Mouse (Mus musculus) myocyte (in vitro differentiated cells): ENCODE data around the gene Nfkbia. TPM values are rescaled to one million over a fixed set of nuclear protein-coding genes. Genes with fewer than 3 reads are reported as not detected.

Experiments
- H3K27me3 ChIP-seq: one replicate; pipeline ENCODE4 v1.6.1; 2011; ENCODE audit not compliant: control insufficient read depth, insufficient read depth, insufficient read length
- H3K36me3 ChIP-seq: one replicate; pipeline ENCODE4 v1.6.1; 2011; ENCODE audit not compliant: control insufficient read depth, insufficient read depth
- H3K4me2 ChIP-seq: one replicate; pipeline ENCODE4 v1.6.1; 2011; ENCODE audit warnings: low read depth, control low read depth
- H3K4me3 ChIP-seq: one replicate; pipeline ENCODE4 v1.5.1; 2011; ENCODE audit warnings: mild to moderate bottlenecking, control low read depth, moderate library complexity
- H3K79me2 ChIP-seq: one replicate; pipeline ENCODE4 v1.6.1; 2011; ENCODE audit not compliant: control insufficient read depth, insufficient read depth
- H3ac ChIP-seq: one replicate; pipeline ENCODE4 v1.6.1; 2011; ENCODE audit not compliant: control insufficient read depth, insufficient read length
- CEBPB ChIP-seq: IDR thresholded peaks from 2 replicates; pipeline ENCODE4 v1.6.1; 2011; ENCODE audit warnings: mild to moderate bottlenecking, moderate library complexity; ENCODE audit not compliant: poor library complexity, insufficient read depth, severe bottlenecking
- E2F4 ChIP-seq: IDR thresholded peaks from one replicate; pipeline ENCODE4 v1.6.1; 2011; ENCODE audit warnings: mild to moderate bottlenecking, control low read depth, moderate library complexity; ENCODE audit not compliant: insufficient read depth
- MAX ChIP-seq: IDR thresholded peaks from one replicate; pipeline ENCODE4 v1.6.1; 2011; ENCODE audit warnings: low read depth, mild to moderate bottlenecking, control low read depth
- MYOD1 ChIP-seq, 3 experiments: IDR thresholded peaks; one replicate each; pipeline ENCODE4 v1.6.1; 2011; ENCODE audit warnings: control low read depth in 2 of 3, low read depth in 2 of 3, mild to moderate bottlenecking in 2 of 3, moderate library complexity in 1 of 3; ENCODE audit not compliant: insufficient read length in 2 of 3, control insufficient read depth in 1 of 3
- MYOG ChIP-seq, 3 experiments: IDR thresholded peaks; one replicate each; pipeline ENCODE4 v1.6.1; 2011; ENCODE audit warnings: control low read depth in 2 of 3, low read depth in 2 of 3, mild to moderate bottlenecking in 2 of 3; ENCODE audit not compliant: insufficient read length in 2 of 3, control insufficient read depth in 1 of 3, insufficient read depth in 1 of 3
- POLR2A ChIP-seq: IDR thresholded peaks from one replicate; pipeline ENCODE4 v1.6.1; 2011; ENCODE audit warnings: low read depth, mild to moderate bottlenecking, control low read depth, moderate library complexity; ENCODE audit not compliant: insufficient read length
- POLR2AphosphoS2 ChIP-seq: IDR thresholded peaks from one replicate; pipeline ENCODE4 v1.6.1; 2011; ENCODE audit warnings: low read depth, control low read depth; ENCODE audit not compliant: insufficient read length
- REST ChIP-seq: IDR thresholded peaks from one replicate; pipeline ENCODE4 v1.6.1; 2011; ENCODE audit warnings: mild to moderate bottlenecking, control low read depth, moderate library complexity; ENCODE audit not compliant: insufficient read depth, insufficient read length
- SRF ChIP-seq: IDR thresholded peaks from one replicate; pipeline ENCODE4 v1.6.1; 2011; ENCODE audit warnings: low read depth; ENCODE audit not compliant: control insufficient read depth, insufficient read length
- TCF12 ChIP-seq: IDR thresholded peaks from one replicate; pipeline ENCODE4 v1.6.1; 2011; ENCODE audit warnings: mild to moderate bottlenecking, control low read depth; ENCODE audit not compliant: poor library complexity, insufficient read depth, severe bottlenecking
- TCF3 ChIP-seq: IDR thresholded peaks from one replicate; pipeline ENCODE4 v1.6.1; 2011; ENCODE audit warnings: low read depth, control low read depth; ENCODE audit not compliant: insufficient read length
- USF1 ChIP-seq: IDR thresholded peaks from one replicate; pipeline ENCODE4 v1.6.1; 2011; ENCODE audit warnings: low read depth, mild to moderate bottlenecking, control low read depth, moderate library complexity
- polyA plus RNA-seq: library from polyadenylated mRNA; unstranded; fragments of >200 nt; fragmentation: generic; extraction: Trizol; gene quantifications from one replicate; pipeline ENCODE4 v1.2.1, GENCODE M21; 2012; ENCODE audit warnings: missing spikeins

Nfkbia gene
- polyA plus RNA-seq, 1 experiment = 18.0 TPM

- H3K27me3 ChIP-seq = no peaks in the 10 kb centered on the region
- H3K36me3 ChIP-seq = no peaks in the 10 kb centered on the region
- no peak overlapping the region for H3K4me3 ChIP-seq
- H3ac ChIP-seq = no peak overlapping the region
- no peak for TF ChIP-seq USF1
- no peak for TF ChIP-seq REST
- TF ChIP-seq MAX = no peak
- H3K79me2 ChIP-seq = no peaks in the 10 kb centered on the region
- no peak overlapping the region for H3K4me2 ChIP-seq
Measured at GRCm38 (mm10) chr12:55456893-55457292, 35.6 kb downstream of the Nfkbia start.

DNA sequence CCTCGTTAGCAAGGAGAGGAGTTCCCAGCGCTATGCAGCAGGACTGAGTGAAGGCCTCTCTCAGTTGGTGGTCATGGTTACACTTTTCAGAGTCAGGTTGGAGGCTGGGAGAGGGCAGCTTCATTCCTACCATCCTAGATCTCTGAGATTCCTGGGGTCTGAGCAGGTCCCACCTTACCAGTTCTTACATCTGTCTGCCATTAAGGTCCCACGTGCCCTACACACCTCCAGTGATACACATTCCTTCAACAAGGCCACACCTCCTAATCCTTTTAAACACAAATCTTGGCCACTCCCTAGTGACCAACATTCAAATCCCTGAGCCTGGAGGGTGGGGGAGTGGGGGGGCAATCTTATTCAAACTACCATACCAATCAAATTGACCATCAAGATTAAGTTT is 36.3 kb downstream of the Nfkbia start:
- Histone ChIP-seq H3K4me3 (no peak overlapping the region), H3K36me3 (no peaks in the 10 kb centered on the region), H3K79me2 (no peaks in the 10 kb centered on the region), H3ac (no peak overlapping the region), H3K4me2 (no peak overlapping the region), H3K27me3 (no peaks in the 10 kb centered on the region)
- TF ChIP-seq USF1 (no peak), POLR2AphosphoS2 (no peak), POLR2A (no peak), MYOD1 (IDR thresholded peaks at IDR 0.05; ENCODE audit: control insufficient read depth in 1 of 3, insufficient read length in 2 of 3, low read depth in 2 of 3) (no peak), CEBPB (no peak), TCF3 (no peak), MAX (no peak), MYOG (IDR thresholded peaks at IDR 0.05; ENCODE audit: control insufficient read depth in 1 of 3, insufficient read depth in 1 of 3, insufficient read length in 2 of 3, low read depth in 2 of 3) (no peak), E2F4 (no peak), REST (no peak), SRF (no peak), TCF12 (no peak)

DNA sequence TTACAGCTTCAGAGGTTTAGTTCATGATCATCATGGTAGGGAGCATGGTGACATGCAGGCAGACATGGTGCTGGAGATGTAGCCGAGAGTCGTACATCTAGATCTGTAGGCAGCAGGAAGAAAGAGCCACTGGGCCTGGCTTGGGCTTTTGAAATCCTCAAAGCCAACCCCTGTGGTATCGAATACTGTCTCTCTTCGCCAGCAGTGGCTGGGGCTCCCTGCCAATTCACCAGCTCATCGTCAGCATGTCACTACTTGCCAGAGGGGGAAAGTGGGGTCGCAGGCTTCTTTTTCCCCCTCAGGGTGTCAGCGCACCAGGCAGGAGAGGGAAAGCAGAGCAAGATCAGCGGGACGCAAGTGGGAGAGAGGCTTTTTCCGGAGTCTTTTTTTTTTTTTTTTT is 37.2 kb downstream of the Nfkbia start:
- Histone ChIP-seq H3K4me3 (no peak overlapping the region), H3K79me2 (no peaks in the 10 kb centered on the region), H3K27me3 (no peaks in the 10 kb centered on the region), H3K36me3 (no peaks in the 10 kb centered on the region), H3ac (no peak overlapping the region), H3K4me2 (no peak overlapping the region)
- TF ChIP-seq MYOG (IDR thresholded peaks at IDR 0.05; ENCODE audit: control insufficient read depth in 1 of 3, insufficient read depth in 1 of 3, insufficient read length in 2 of 3, low read depth in 2 of 3) (no peak), CEBPB (no peak), MAX (no peak), SRF (no peak), REST (no peak), USF1 (no peak)

DNA sequence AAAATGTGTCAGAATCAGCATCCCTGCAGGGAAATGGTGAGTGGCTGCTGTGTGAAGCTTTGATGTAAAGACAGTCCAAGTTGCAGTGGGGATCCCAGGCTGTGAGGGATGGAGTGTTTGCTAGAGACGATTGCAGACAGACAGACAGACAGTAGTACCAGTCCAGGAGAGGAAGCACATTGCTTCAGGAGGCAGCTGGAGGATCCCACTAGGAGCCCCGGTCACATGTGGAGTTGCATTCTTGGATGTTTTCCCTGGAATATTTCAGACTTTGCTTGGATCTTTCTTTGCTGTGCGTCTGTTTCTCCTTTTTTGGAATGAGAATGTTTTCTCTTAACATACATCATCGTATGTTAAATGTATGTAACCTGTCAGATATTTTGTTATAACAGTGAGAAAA is 38.5 kb downstream of the Nfkbia start:
- Histone ChIP-seq H3K36me3 (no peaks in the 10 kb centered on the region), H3K27me3 (no peaks in the 10 kb centered on the region), H3K4me3 (no peak overlapping the region), H3ac (no peak overlapping the region), H3K4me2 (no peak overlapping the region), H3K79me2 (no peaks in the 10 kb centered on the region)
- TF ChIP-seq REST (no peak), MAX (no peak), POLR2AphosphoS2 (no peak), E2F4 (no peak), TCF3 (no peak), MYOG (IDR thresholded peaks at IDR 0.05; ENCODE audit: control insufficient read depth in 1 of 3, insufficient read depth in 1 of 3, insufficient read length in 2 of 3, low read depth in 2 of 3) (no peak), POLR2A (no peak), TCF12 (no peak), CEBPB (no peak), SRF (no peak), USF1 (no peak), MYOD1 (IDR thresholded peaks at IDR 0.05; ENCODE audit: control insufficient read depth in 1 of 3, insufficient read length in 2 of 3, low read depth in 2 of 3) (no peak)

DNA sequence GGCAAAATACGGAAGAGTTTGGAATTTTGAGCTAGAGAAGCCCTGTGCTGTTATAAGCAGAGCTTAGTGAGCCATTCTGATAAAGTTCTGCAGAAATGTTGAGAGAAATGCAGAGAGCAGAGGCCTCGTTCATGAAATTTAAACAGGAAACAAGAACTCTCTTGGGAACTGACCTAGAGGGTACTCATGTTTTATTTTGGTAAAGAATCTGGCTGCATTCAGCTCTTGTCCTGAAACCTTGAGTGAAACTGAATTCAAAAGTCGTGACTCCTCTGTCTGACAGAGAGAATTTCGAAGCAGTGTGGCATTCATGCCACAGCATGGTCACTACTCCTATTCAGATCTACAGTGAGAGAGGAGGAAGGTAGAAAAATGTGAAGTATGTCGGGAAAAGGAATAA is 39.6 kb downstream of the Nfkbia start:
- no peak overlapping the region for H3K4me2 ChIP-seq
- H3K36me3 ChIP-seq = no peaks in the 10 kb centered on the region
- H3K4me3 ChIP-seq = no peak overlapping the region
- H3K79me2 ChIP-seq = no peaks in the 10 kb centered on the region
- H3ac ChIP-seq = no peak overlapping the region
- H3K27me3 ChIP-seq = no peaks in the 10 kb centered on the region
- TF ChIP-seq MYOD1 (IDR thresholded peaks at IDR 0.05; ENCODE audit: control insufficient read depth in 1 of 3, insufficient read length in 2 of 3, low read depth in 2 of 3) (no peak), POLR2A (no peak), TCF3 (no peak), CEBPB (no peak), USF1 (no peak), REST (no peak), MYOG (IDR thresholded peaks at IDR 0.05; ENCODE audit: control insufficient read depth in 1 of 3, insufficient read depth in 1 of 3, insufficient read length in 2 of 3, low read depth in 2 of 3) (no peak), POLR2AphosphoS2 (no peak), MAX (no peak), TCF12 (no peak), SRF (no peak), E2F4 (no peak)
